Mouse (Mus musculus) retina, postnatal 7 days (tissue): Measurements from ENCODE around the gene 1700020A23Rik.
"Not testable (repeated sequence)": the region's sequence is repeated elsewhere in the genome, so short reads cannot be mapped to it uniquely, and the experiment has no call there.

ENCODE experiments used
- DNase-seq: peaks from one replicate; pipeline ENCODE4 v3.0.0-alpha.2; 2012; ENCODE audit warnings: low read depth, low spot score

1700020A23Rik gene

GRCm38 (mm10) chr2:130404939-130405338, at the start of gene 1700020A23Rik, which contains the start of gene Gm28372:
TSS of gene 1700020A23Rik (plus strand) at chr2:130405259.
TSS of gene Gm28372 (plus strand) at chr2:130405239.
- DNase-seq: no peak

DNA sequence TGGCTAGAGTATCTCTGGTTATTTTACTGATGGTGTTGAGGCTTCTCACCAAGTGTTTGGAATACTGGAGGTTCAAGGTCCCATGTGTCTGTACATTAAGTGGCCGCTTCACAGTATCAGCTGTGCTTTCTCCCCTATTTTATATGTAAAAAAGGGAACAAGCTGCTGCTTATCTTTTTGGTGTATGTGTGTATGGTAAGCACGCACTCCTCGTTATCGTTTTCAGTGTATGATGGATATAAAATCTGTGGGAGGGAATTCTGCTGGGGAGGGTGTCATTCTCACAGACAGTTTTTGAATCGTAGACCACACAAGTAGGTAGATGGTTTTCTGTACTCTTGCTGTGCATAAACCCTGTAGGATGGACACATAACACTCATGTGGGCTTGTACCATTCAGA, 47.5 kb upstream of the 1700020A23Rik start:
- no peak for DNase-seq

DNA sequence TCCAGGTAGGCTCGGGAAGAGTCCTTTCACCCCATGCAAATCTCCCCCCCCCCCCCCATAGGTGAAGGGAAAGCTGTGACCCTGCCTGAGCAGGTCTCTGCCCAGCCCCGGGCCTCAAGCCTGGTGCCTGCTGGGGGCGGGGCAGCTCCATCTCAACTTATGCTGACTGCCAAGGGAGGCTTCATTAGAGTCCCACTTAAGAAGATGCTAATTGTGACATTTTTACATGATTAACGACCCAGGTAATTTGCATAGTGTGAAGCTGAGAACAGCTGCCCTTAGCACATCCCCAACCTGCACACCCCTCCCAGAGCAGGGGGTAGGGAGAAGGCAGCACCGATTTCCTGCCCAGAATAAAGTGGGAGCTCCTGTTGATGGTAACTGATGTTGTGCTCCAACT, 46.2 kb upstream of the 1700020A23Rik start:
- DNase-seq: no peak

DNA sequence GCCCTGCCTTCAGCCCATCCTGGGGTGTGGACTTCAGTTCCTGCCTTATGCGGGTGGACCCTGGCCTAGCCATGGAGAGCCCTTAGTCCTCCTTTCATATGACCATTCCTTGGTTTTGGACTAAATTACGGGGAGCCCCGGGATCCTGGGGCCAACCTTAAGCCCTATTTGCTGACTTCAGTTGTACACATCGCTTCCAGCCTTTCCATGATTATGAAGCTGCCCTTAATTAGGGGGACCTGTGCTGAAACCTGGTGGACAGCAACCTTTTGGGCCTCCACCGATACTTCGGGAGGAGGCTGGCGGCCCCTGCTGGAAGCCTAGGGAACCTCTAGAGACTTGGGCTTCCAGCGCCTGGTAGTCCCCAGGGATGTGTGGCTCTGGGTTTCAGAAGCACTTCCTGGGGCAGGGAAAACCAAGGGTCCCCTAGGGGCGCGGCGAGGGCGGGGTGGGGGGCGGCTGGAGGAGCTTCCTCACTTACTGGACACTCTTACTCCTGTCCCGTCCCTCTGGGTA, 42.5 kb upstream of the 1700020A23Rik start:
- DNase-seq: peak; percentile 40

DNA sequence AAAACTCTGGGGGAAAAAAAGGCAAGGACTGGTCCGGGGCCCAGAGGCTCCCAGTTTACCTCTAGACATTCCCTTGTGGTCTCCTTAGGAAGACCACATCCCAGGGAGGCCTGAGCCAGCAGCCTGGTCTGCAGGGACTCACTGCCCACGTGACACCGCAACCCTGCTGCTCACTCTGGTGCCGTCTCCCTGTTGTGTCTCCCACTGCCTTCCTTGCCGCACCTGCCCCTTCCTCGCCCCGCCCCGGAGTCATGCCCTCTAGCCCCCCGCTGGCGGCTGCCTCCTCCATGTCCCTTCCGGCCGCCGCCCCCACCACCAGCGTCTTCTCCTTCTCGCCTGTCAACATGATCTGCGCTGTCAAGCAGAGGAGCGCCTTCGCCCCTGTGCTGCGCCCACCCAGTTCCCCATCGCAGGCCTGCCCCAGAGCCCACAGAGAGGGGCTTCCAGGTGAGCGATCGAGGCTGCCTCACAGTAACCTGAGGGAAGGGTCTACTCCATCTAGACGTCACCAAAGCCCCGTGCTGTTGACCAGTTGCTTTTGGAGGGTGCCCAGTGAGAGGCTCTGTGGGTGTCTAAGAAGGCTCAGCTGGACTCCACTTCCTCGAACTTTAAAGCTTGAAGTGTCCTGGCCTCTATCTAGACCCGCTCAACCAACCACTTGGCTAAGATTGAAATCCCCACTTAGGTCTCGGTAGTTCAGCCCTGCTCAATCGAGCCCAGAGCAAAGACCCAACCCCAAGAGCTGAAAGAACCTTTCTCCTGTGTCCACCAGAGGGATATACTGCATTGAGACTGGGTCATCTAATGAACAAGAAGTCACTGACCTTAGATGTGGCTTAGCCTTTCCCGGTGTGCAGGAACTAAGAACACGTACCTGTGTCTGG, 39.6 kb upstream of the 1700020A23Rik start:
- no peak for DNase-seq

- DNase-seq: no peak
These were observed 37.7 kb upstream of the 1700020A23Rik start for GRCm38 (mm10) chr2:130367386-130367785.

DNA sequence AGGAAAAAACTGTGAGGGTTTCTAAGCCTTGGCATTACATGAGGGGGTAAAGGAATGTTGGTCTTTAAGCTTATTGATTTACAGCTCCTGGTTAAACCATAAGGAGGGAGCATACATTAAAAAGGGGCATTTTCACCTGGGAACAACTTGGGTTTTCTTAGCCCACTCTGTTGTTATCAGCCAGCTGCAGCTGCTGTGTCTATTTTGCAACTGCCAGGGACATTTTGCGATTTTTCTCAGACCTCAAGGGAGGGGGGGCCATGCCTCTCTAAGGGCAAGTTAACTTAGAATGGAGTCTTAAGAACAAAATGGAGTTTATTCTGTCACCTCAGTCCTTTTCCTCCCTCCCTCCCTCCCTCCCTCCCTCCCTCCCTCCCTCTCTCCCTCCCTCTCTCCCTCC, 32.0 kb upstream of the 1700020A23Rik start:
- not testable (repeated sequence) for DNase-seq

GRCm38 (mm10) chr2:130374951-130375350, 30.1 kb upstream of the 1700020A23Rik start:
- DNase-seq: no peak

DNA sequence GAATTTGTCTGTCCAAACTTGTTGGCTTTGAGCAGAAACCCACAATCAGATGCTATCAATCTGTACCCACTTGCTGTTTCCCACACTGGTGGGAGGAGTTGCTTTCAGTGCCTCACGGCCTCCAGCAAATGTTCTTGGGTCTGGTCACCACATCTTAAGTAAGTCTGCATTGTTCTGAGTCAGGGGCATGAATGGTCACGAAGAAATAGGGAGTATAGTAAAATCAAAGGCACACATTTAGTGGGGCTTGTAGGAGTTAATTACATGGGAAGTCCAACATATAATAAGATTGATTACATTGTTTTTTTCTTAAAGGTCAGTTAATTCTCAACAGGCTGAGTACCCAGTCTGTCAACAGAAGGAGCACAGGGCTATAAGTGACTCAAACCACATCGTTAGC, 21.9 kb upstream of the 1700020A23Rik start:
- no peak for DNase-seq

- no peak for DNase-seq
These were observed 21.2 kb upstream of the 1700020A23Rik start for GRCm38 (mm10) chr2:130383895-130384294.

DNA sequence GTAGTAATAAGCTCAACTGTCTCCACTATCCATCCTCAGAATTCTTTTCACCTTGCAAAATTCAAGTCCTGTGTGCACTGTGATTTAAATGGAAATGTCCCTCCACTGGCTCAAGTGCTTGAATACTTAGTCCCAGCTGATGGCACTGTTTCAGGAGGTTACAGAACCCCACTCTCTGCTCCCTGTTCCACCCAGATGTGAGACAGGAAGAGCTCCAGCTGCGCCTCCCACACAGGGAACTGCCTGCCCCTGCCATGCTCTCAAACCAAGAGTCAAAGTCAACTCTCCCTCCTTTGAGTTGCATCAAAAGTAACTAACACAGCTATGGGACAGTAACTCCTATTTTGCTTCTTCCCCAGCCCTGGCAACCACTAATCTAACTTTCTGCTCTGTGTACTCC, 18.8 kb upstream of the 1700020A23Rik start:
- DNase-seq: no peak

DNA sequence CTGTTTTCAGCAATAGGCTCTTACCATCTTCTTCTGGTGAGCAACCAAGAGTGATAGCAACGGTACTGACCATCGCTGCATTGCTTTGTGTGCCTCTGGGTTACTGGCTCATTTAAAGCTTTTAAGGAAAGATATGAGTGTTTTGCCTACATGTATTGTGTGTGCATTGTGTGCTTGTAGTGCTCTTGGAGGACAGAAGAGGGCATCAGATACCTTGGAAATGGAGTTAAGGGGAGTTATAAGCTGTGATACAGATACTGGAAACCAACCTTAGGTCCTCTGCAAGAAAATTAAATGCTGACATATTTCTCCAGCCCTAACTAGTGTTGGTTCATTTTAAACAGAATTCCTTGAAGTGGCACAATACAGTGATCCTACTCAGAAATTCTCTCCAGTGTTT, 16.3 kb upstream of the 1700020A23Rik start:
- no peak for DNase-seq

DNA sequence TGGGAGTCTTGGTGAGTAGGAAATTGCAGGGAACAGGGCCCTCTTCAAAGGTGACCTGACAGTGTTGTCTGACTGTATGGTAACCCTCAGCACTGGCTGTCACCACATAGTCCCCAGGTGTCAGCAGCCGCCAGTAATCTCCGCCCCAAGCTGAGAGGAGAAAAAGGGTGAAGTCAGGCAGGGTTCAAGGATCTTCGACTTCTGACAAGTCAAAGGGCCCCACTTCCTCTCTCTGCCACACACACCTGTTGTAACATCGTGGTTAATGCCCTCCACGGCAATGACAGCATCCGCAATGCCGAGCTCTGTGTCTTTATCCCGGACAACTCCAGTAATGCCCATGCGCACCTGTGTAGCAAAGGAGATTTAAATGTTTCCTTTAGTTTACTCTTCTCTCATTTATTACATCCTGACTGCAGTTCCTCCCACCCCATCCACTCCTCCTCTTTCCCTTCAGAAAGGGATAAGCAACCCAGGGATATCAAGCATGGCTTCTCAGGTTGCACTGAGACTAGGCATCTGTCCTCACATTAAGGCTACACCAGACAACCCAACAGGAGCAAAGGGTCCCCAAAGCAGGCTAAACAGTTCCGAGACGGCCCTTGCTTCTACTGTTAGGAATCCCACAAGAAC, 13.9 kb upstream of the 1700020A23Rik start:
- no peak for DNase-seq

DNA sequence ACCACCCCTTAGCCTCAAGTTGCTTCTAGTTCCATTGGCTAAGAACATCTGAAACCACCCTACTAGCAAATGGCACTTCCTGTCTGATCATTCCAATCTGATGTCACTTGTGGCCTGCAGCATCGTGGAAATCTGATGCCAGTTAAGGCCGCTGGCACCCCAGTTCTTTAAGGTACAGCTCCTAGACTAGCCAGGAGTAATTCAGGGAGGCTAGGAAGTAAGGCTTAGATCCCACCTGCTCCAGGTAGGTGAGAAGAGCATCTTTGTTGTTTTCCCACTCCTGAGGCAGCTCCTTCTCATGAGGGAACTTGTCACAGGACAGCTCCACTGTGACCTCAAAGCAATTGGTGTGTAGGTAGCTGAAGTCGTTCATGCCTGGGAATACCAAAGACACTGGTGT, 12.2 kb upstream of the 1700020A23Rik start:
- DNase-seq: no peak

- no peak for DNase-seq
These were observed 9.4 kb upstream of the 1700020A23Rik start for GRCm38 (mm10) chr2:130395696-130396095.

- no peak for DNase-seq
These were observed 7.7 kb upstream of the 1700020A23Rik start, which contains the start of gene Cpxm1 for GRCm38 (mm10) chr2:130397186-130397985. TSS of gene Cpxm1 (minus strand) at chr2:130397574.

DNA sequence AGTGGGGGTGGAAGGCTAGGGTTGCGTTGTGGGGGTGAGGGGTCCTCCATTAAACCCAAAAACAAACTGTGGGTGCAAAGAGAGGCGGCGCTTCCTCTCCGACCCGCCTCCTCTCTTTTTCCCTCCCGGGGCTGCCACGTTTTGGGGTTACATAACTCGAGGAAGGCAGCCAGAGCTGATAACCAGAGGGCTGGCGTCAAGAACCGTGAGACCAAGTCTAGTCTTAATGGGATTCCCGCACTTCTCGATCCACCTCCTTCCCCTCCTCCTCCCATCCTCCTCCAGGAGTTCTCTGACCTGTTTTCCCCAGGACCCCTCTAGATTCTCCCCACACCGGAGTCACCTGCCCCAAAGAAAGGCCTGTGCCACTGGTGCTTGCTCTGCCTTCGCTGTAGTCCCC, 7.0 kb upstream of the 1700020A23Rik start:
- no peak for DNase-seq

DNA sequence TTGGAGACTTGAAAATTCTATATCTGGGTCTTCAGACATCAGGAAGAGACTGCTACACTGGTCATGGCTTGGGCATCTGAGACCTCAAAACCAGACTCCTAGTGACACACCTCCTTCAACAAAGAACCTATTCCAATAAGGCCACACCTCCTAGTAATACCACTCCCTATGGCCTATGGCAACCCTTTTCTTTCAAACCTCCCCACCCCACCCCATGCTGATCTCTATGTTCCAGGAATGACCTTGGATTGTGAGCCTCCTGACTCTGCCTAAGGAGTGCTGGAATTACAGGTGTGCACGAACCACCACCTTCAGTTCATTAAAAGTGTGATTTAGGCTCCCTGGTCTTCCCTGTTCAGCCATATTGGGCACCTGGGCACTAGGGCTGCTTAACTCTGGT, 5.0 kb upstream of the 1700020A23Rik start:
- DNase-seq: no peak

DNA sequence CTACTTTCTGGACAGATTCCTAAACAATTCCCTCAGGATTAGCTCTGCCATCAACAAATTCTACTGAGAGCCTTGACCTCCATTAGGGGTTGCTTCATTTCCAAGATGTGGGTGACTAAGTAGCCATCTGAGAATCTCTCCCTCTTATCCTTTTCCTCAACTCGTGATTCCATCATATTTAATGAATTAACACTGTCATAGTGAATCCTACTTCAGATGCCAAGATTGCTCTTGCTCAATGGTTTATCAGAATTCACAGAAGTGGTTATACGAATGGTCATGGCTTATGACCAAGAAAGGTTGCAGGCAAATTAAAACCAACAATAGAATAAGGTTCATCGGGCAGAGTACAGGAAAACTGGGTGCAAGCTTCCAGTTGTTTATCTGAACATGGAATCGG, 3.2 kb upstream of the 1700020A23Rik start:
- no peak for DNase-seq

DNA sequence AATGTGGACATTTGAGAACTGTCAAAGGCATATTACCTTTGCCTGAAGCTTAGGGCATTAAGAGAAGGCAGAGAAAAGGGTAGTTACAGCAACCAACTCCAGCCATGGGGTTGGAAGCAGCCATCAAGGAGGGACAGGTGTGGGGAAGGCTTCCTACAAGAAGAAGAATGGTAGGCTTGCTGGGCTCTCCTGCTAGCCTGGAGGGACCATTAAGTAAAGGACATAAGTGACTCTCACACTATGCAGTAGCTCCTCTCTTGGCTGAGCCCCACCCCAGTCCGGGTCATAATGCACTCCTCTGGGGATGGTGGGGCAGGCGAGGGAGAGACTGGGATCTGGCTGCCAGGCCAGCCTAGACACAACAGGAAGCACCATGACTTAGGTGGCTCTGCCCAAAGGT, 1.1 kb downstream of the 1700020A23Rik start, which contains the start of gene Tmem239:
Gene Tmem239 (plus strand): TSS at position 301 of the 400 bp plus-strand sequence.
- no peak for DNase-seq

GRCm38 (mm10) chr2:130408194-130408593, 3.1 kb downstream of the 1700020A23Rik start:
- DNase-seq: peak; percentile 33
